Mouse (Mus musculus): ENCODE results near the gene Tagln2. TPM values are rescaled to one million over a fixed set of nuclear protein-coding genes. Genes with fewer than 3 reads are reported as not detected.

Gene Tagln2
- polyA plus RNA-seq, 1 experiment from 2014 or later = 374 TPM

GRCm38 (mm10) chr1:172484236-172484635 lies 15.6 kb upstream of the Tagln2 start:
- Histone ChIP-seq H3K9ac (ENCODE audit: low read depth, low read length) (0 out of 2 replicates have a peak overlapping the region, but pooled peaks have one; percentile 37), H3K4me3 (ENCODE audit: low read depth, low read length) (peak overlapping the region; percentile 51), H3K4me2 (replicated peaks; ENCODE audit: low read depth) (peak overlapping the region; percentile 76), H3K27ac (ENCODE audit: low read depth, low read length) (no peak overlapping the region), H3K27me3 (replicated peaks; ENCODE audit: control insufficient read depth, insufficient read depth, low read length) (no peaks in the 10 kb centered on the region), H3K4me1 (replicated peaks; ENCODE audit: control insufficient read depth, insufficient read depth, low read length) (peaks cover 6% of the 10 kb centered on the region; the same call in 1 of the 2 replicates), H3K9me3 (ENCODE audit: control insufficient read depth) (no peaks in the 10 kb centered on the region), H3K36me3 (ENCODE audit: control insufficient read depth, insufficient read depth) (0 out of 2 replicates have a peak, but pooled peaks cover 17% of the 10 kb centered on the region)
- no peak for TF ChIP-seq CTCF (IDR thresholded peaks at IDR 0.05; ENCODE audit: low read depth)
- WGBS = 56% methylated on average over 11 of the region's 11 CpGs
- no peak for ATAC-seq

- Histone ChIP-seq H3K27me3 (replicated peaks; ENCODE audit: control insufficient read depth, insufficient read depth, low read length) (no peaks in the 10 kb centered on the region), H3K36me3 (ENCODE audit: control insufficient read depth, insufficient read depth) (0 out of 2 replicates have a peak, but pooled peaks cover 17% of the 10 kb centered on the region), H3K4me2 (replicated peaks; ENCODE audit: low read depth) (peak overlapping the region; percentile 76), H3K4me3 (ENCODE audit: low read depth, low read length) (peak overlapping the region; percentile 51), H3K27ac (ENCODE audit: low read depth, low read length) (no peak overlapping the region), H3K9ac (ENCODE audit: low read depth, low read length) (no peak overlapping the region), H3K4me1 (replicated peaks; ENCODE audit: control insufficient read depth, insufficient read depth, low read length) (peaks cover 6% of the 10 kb centered on the region; the same call in 1 of the 2 replicates), H3K9me3 (ENCODE audit: control insufficient read depth) (no peaks in the 10 kb centered on the region)
- ATAC-seq = no peak
- no peak for TF ChIP-seq CTCF (IDR thresholded peaks at IDR 0.05; ENCODE audit: low read depth)
- WGBS = 52% methylated on average over 13 of the region's 13 CpGs
Observed at GRCm38 (mm10) chr1:172484671-172485070, 15.2 kb upstream of the Tagln2 start.

GRCm38 (mm10) chr1:172485821-172486220 lies 14.0 kb upstream of the Tagln2 start:
- H3K27me3 ChIP-seq (replicated peaks; ENCODE audit: control insufficient read depth, insufficient read depth, low read length) = no peaks in the 10 kb centered on the region
- ATAC-seq = no peak
- H3K27ac ChIP-seq (ENCODE audit: low read depth, low read length) = no peak overlapping the region; the same call in none of the 2 replicates
- 0 out of 2 replicates have a peak, but pooled peaks cover 17% of the 10 kb centered on the region for H3K36me3 ChIP-seq (ENCODE audit: control insufficient read depth, insufficient read depth)
- H3K4me3 ChIP-seq (ENCODE audit: low read depth, low read length) = 0 out of 2 replicates have a peak overlapping the region, but pooled peaks have one; percentile 11
- H3K9ac ChIP-seq (ENCODE audit: low read depth, low read length) = peak overlapping the region; percentile 11; the same call in 1 of the 2 replicates
- WGBS = 64% methylated on average over 6 of the region's 6 CpGs
- peak overlapping the region; percentile 76 for H3K4me2 ChIP-seq (replicated peaks; ENCODE audit: low read depth)
- no peak for TF ChIP-seq CTCF (IDR thresholded peaks at IDR 0.05; ENCODE audit: low read depth)
- peaks cover 6% of the 10 kb centered on the region; the same call in 1 of the 2 replicates for H3K4me1 ChIP-seq (replicated peaks; ENCODE audit: control insufficient read depth, insufficient read depth, low read length)
- no peaks in the 10 kb centered on the region for H3K9me3 ChIP-seq (ENCODE audit: control insufficient read depth)

- no peak for TF ChIP-seq CTCF (IDR thresholded peaks at IDR 0.05; ENCODE audit: low read depth)
- Histone ChIP-seq H3K9ac (ENCODE audit: low read depth, low read length) (0 out of 2 replicates have a peak overlapping the region, but pooled peaks have one; percentile 11), H3K36me3 (ENCODE audit: control insufficient read depth, insufficient read depth) (peaks cover 20% of the 10 kb centered on the region; the same call in 1 of the 2 replicates), H3K9me3 (ENCODE audit: control insufficient read depth) (no peaks in the 10 kb centered on the region), H3K4me2 (replicated peaks; ENCODE audit: low read depth) (peak overlapping the region; percentile 76), H3K4me3 (ENCODE audit: low read depth, low read length) (no peak overlapping the region), H3K27ac (ENCODE audit: low read depth, low read length) (no peak overlapping the region; the same call in 1 of the 2 replicates), H3K4me1 (replicated peaks; ENCODE audit: control insufficient read depth, insufficient read depth, low read length) (peaks cover 6% of the 10 kb centered on the region; the same call in 1 of the 2 replicates), H3K27me3 (replicated peaks; ENCODE audit: control insufficient read depth, insufficient read depth, low read length) (no peaks in the 10 kb centered on the region)
- no peak for ATAC-seq
- whole genome bisulfite sequencing = 34% methylated on average over 4 of the region's 4 CpGs
Observed at GRCm38 (mm10) chr1:172486236-172486635, 13.6 kb upstream of the Tagln2 start.

GRCm38 (mm10) chr1:172486651-172487050 lies 13.2 kb upstream of the Tagln2 start:
- WGBS = 66% methylated on average over 5 of the region's 5 CpGs
- Histone ChIP-seq H3K27me3 (replicated peaks; ENCODE audit: control insufficient read depth, insufficient read depth, low read length) (no peaks in the 10 kb centered on the region), H3K4me3 (ENCODE audit: low read depth, low read length) (no peak overlapping the region), H3K9ac (ENCODE audit: low read depth, low read length) (no peak overlapping the region), H3K27ac (ENCODE audit: low read depth, low read length) (no peak overlapping the region; the same call in 1 of the 2 replicates), H3K9me3 (ENCODE audit: control insufficient read depth) (no peaks in the 10 kb centered on the region), H3K4me1 (replicated peaks; ENCODE audit: control insufficient read depth, insufficient read depth, low read length) (peaks cover 6% of the 10 kb centered on the region; the same call in 1 of the 2 replicates), H3K36me3 (ENCODE audit: control insufficient read depth, insufficient read depth) (peaks cover 25% of the 10 kb centered on the region; the same call in 1 of the 2 replicates), H3K4me2 (replicated peaks; ENCODE audit: low read depth) (peak overlapping the region; percentile 76)
- TF ChIP-seq CTCF (IDR thresholded peaks at IDR 0.05; ENCODE audit: low read depth) = no peak
- ATAC-seq = no peak

- no peak overlapping the region for H3K4me3 ChIP-seq (ENCODE audit: low read depth, low read length)
- WGBS = 54% methylated on average over 4 of the region's 4 CpGs
- peak overlapping the region; percentile 35; the same call in 1 of the 2 replicates for H3K27ac ChIP-seq (ENCODE audit: low read depth, low read length)
- H3K4me2 ChIP-seq (replicated peaks; ENCODE audit: low read depth) = no peak overlapping the region; the same call in 1 of the 2 replicates
- H3K4me1 ChIP-seq (replicated peaks; ENCODE audit: control insufficient read depth, insufficient read depth, low read length) = peaks cover 6% of the 10 kb centered on the region; the same call in 1 of the 2 replicates
- H3K9me3 ChIP-seq (ENCODE audit: control insufficient read depth) = no peaks in the 10 kb centered on the region
- no peak for ATAC-seq
- H3K27me3 ChIP-seq (replicated peaks; ENCODE audit: control insufficient read depth, insufficient read depth, low read length) = no peaks in the 10 kb centered on the region
- H3K36me3 ChIP-seq (ENCODE audit: control insufficient read depth, insufficient read depth) = peaks cover 37% of the 10 kb centered on the region
- H3K9ac ChIP-seq (ENCODE audit: low read depth, low read length) = no peak overlapping the region
- TF ChIP-seq CTCF (IDR thresholded peaks at IDR 0.05; ENCODE audit: low read depth) = no peak
Observed at GRCm38 (mm10) chr1:172487859-172488258, 12.0 kb upstream of the Tagln2 start.
